Mouse (Mus musculus): ENCODE measurements around the gene Ccl20. TPM values are rescaled to one million over a fixed set of nuclear protein-coding genes. Genes with fewer than 3 reads are reported as not detected.

Ccl20 gene
- polyA plus RNA-seq, 1 experiment = not detected

DNA sequence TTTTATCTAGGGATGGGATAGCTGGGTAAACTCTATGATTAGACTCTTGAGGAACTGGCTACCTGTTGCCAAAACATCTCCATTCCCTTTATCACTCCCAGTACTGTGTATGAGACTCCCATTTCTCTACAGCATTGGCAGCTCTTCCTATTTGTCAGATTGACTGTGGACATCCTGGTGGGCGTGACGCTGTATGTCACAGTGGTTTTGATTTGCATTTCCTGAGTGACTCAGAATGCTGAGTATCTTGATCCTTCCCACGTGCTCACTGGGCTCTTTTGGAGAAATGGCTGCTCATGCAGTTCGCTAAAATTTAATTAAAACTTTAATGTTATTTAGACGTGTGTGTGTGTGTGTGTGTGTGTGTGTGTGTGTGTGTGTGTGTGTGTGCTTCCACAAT lies 4.8 kb upstream of the Ccl20 start:
- TF ChIP-seq CTCF (IDR thresholded peaks at IDR 0.05; ENCODE audit: control insufficient read depth, insufficient read depth, insufficient replicate concordance, low read depth, low read length) (no peak), POLR2A (IDR thresholded peaks at IDR 0.05; ENCODE audit: control insufficient read depth, low read depth, low read length) (no peak)
- no peaks in the 10 kb centered on the region for H3K36me3 ChIP-seq (ENCODE audit: control insufficient read depth, insufficient read depth, low read length)

DNA sequence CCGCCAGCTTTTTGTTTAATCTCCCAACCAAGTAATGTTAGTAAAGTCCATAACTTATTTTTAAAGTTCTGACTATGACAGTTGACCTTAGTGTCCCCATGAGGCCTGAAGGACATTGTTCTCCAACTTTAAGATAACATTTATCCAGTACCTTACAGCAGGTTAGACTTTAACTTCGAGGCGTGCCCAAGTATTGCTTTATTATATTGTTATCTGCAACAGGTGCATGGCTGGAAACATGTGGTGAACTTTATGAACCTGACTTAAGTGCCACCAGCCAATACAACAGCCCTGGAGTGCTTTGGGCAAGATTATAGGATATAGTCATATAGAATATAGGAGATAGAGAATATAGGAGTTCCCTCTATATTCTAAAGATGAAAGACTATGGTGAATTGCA lies 651 bp downstream of the Ccl20 start:
- H3K36me3 ChIP-seq (ENCODE audit: control insufficient read depth, insufficient read depth, low read length) = no peaks in the 10 kb centered on the region
- H3K27ac ChIP-seq (ENCODE audit: control insufficient read depth, insufficient read depth, low read depth, low read length) = no peak overlapping the region
- TF ChIP-seq CTCF (IDR thresholded peaks at IDR 0.05; ENCODE audit: control insufficient read depth, insufficient read depth, insufficient replicate concordance, low read depth, low read length) (no peak), POLR2A (IDR thresholded peaks at IDR 0.05; ENCODE audit: control insufficient read depth, low read depth, low read length) (no peak)
- no peak overlapping the region for H3K4me3 ChIP-seq (ENCODE audit: control insufficient read depth, low read depth, low read length)
- no peaks in the 10 kb centered on the region for H3K4me1 ChIP-seq (ENCODE audit: control insufficient read depth, insufficient read depth, low read length)
- H3K27me3 ChIP-seq (ENCODE audit: control insufficient read depth, insufficient read depth, low read length) = no peaks in the 10 kb centered on the region

More for the DNA sequence above, 4.8 kb upstream of the Ccl20 start:
- Histone ChIP-seq H3K4me1 (ENCODE audit: control insufficient read depth, insufficient read depth, low read length) (no peaks in the 10 kb centered on the region), H3K4me3 (ENCODE audit: control insufficient read depth, low read depth, low read length) (no peak overlapping the region), H3K27ac (ENCODE audit: control insufficient read depth, insufficient read depth, low read depth, low read length) (no peak overlapping the region), H3K27me3 (ENCODE audit: control insufficient read depth, insufficient read depth, low read length) (no peaks in the 10 kb centered on the region)

DNA sequence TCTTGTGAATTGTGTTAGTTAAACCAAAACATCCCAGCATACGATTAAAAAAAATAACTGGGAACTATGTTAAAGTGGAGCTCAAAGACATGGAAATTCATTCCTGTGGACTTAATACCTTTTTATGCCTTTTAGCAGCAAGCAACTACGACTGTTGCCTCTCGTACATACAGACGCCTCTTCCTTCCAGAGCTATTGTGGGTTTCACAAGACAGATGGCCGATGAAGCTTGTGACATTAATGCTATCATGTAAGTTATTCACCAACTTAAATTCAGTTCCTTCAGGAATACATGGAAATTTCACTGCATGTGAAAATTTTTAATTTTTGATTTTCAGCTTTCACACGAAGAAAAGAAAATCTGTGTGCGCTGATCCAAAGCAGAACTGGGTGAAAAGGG lies 1.1 kb downstream of the Ccl20 start:
- TF ChIP-seq POLR2A (IDR thresholded peaks at IDR 0.05; ENCODE audit: control insufficient read depth, low read depth, low read length) (no peak), CTCF (IDR thresholded peaks at IDR 0.05; ENCODE audit: control insufficient read depth, insufficient read depth, insufficient replicate concordance, low read depth, low read length) (no peak)
- Histone ChIP-seq H3K27me3 (ENCODE audit: control insufficient read depth, insufficient read depth, low read length) (no peaks in the 10 kb centered on the region), H3K36me3 (ENCODE audit: control insufficient read depth, insufficient read depth, low read length) (no peaks in the 10 kb centered on the region)

DNA sequence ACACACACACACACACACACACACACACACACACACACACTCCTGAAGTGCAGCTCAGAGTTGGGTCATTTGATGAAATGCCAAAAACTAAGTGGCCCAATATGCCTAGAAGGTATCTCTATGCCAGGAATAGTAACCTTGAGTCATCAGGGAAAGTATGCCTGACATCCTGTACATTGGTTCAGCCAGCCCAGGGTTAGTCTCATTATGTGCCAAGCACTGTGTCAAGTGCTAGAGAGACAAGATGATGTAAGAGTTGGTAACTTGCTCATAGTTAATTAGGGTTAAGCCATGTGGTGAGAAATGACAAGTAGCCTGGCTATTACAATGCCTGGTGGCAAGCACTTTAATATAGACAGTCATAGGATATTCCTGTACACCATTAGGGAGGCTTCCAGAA lies 3.3 kb downstream of the Ccl20 start:
- TF ChIP-seq POLR2A (IDR thresholded peaks at IDR 0.05; ENCODE audit: control insufficient read depth, low read depth, low read length) (no peak), CTCF (IDR thresholded peaks at IDR 0.05; ENCODE audit: control insufficient read depth, insufficient read depth, insufficient replicate concordance, low read depth, low read length) (no peak)
- H3K4me3 ChIP-seq (ENCODE audit: control insufficient read depth, low read depth, low read length) = no peak overlapping the region
- no peaks in the 10 kb centered on the region for H3K27me3 ChIP-seq (ENCODE audit: control insufficient read depth, insufficient read depth, low read length)
- no peak overlapping the region for H3K27ac ChIP-seq (ENCODE audit: control insufficient read depth, insufficient read depth, low read depth, low read length)
- H3K36me3 ChIP-seq (ENCODE audit: control insufficient read depth, insufficient read depth, low read length) = no peaks in the 10 kb centered on the region
- H3K4me1 ChIP-seq (ENCODE audit: control insufficient read depth, insufficient read depth, low read length) = no peaks in the 10 kb centered on the region

More for the DNA sequence above, 1.1 kb downstream of the Ccl20 start:
- Histone ChIP-seq H3K27ac (ENCODE audit: control insufficient read depth, insufficient read depth, low read depth, low read length) (no peak overlapping the region), H3K4me1 (ENCODE audit: control insufficient read depth, insufficient read depth, low read length) (no peaks in the 10 kb centered on the region), H3K4me3 (ENCODE audit: control insufficient read depth, low read depth, low read length) (no peak overlapping the region)

DNA sequence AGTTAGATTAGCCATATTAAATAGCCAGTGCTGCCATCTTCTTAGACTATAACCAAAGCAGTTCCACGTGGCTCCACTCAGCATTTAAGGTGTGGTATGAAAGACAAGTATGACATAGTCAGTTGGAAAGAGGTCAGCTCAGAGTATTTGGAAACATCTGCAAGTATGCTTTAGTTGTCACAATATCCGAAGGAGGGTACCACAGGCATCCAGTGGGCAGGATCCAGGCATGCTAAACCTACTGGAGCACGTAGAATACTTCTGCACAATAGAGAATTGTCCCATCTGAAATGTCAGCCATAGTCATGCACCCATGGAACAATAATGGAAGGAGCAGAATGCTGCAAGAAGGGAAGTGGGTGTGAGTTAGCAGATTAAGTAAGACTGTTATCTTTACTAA lies 3.7 kb downstream of the Ccl20 start:
- H3K4me3 ChIP-seq (ENCODE audit: control insufficient read depth, low read depth, low read length) = no peak overlapping the region
- no peak for TF ChIP-seq POLR2A (IDR thresholded peaks at IDR 0.05; ENCODE audit: control insufficient read depth, low read depth, low read length)
- TF ChIP-seq CTCF (IDR thresholded peaks at IDR 0.05; ENCODE audit: control insufficient read depth, insufficient read depth, insufficient replicate concordance, low read depth, low read length) = no peak

GRCm38 (mm10) chr1:83123201-83123600 lies 6.6 kb downstream of the Ccl20 start:
- Histone ChIP-seq H3K27ac (ENCODE audit: control insufficient read depth, insufficient read depth, low read depth, low read length) (no peak overlapping the region), H3K36me3 (ENCODE audit: control insufficient read depth, insufficient read depth, low read length) (no peaks in the 10 kb centered on the region), H3K4me3 (ENCODE audit: control insufficient read depth, low read depth, low read length) (no peak overlapping the region), H3K27me3 (ENCODE audit: control insufficient read depth, insufficient read depth, low read length) (no peaks in the 10 kb centered on the region), H3K4me1 (ENCODE audit: control insufficient read depth, insufficient read depth, low read length) (no peaks in the 10 kb centered on the region)
- TF ChIP-seq CTCF (IDR thresholded peaks at IDR 0.05; ENCODE audit: control insufficient read depth, insufficient read depth, insufficient replicate concordance, low read depth, low read length) (no peak), POLR2A (IDR thresholded peaks at IDR 0.05; ENCODE audit: control insufficient read depth, low read depth, low read length) (no peak)

More for the DNA sequence above, 3.7 kb downstream of the Ccl20 start:
- no peaks in the 10 kb centered on the region for H3K27me3 ChIP-seq (ENCODE audit: control insufficient read depth, insufficient read depth, low read length)
- H3K4me1 ChIP-seq (ENCODE audit: control insufficient read depth, insufficient read depth, low read length) = no peaks in the 10 kb centered on the region
- H3K27ac ChIP-seq (ENCODE audit: control insufficient read depth, insufficient read depth, low read depth, low read length) = no peak overlapping the region
- no peaks in the 10 kb centered on the region for H3K36me3 ChIP-seq (ENCODE audit: control insufficient read depth, insufficient read depth, low read length)

- no peak overlapping the region for H3K27ac ChIP-seq (ENCODE audit: control insufficient read depth, insufficient read depth, low read depth, low read length)
- peaks cover 5% of the 10 kb centered on the region; the same call in 1 of the 2 replicates for H3K4me1 ChIP-seq (ENCODE audit: control insufficient read depth, insufficient read depth, low read length)
- TF ChIP-seq POLR2A (IDR thresholded peaks at IDR 0.05; ENCODE audit: control insufficient read depth, low read depth, low read length) (no peak), CTCF (IDR thresholded peaks at IDR 0.05; ENCODE audit: control insufficient read depth, insufficient read depth, insufficient replicate concordance, low read depth, low read length) (no peak)
- H3K36me3 ChIP-seq (ENCODE audit: control insufficient read depth, insufficient read depth, low read length) = no peaks in the 10 kb centered on the region
- H3K27me3 ChIP-seq (ENCODE audit: control insufficient read depth, insufficient read depth, low read length) = no peaks in the 10 kb centered on the region
- no peak overlapping the region for H3K4me3 ChIP-seq (ENCODE audit: control insufficient read depth, low read depth, low read length)
Measured at GRCm38 (mm10) chr1:83135829-83136228, 19.3 kb downstream of the Ccl20 start.

DNA sequence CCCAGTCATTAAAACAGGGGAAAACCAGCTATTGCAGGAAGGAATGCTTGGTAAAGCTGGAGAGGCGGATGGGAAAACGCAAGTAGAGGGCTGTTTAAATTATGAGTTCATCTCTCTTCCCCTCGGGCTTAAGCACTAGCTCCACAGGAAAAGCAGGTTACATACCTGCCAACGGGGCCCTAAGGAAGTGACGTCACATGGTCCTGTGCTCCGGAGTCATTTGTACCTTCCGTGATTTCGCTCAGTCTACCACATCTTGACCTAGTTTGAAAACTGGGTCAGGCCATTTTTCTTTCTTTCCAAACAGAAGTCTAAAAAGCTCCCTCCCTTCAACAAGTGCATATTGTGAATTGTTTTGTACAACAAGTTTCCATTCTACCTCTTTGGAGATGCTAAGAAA lies 21.3 kb downstream of the Ccl20 start:
- TF ChIP-seq CTCF (IDR thresholded peaks at IDR 0.05; ENCODE audit: control insufficient read depth, insufficient read depth, insufficient replicate concordance, low read depth, low read length) (no peak), POLR2A (IDR thresholded peaks at IDR 0.05; ENCODE audit: control insufficient read depth, low read depth, low read length) (0 out of 2 replicates have a peak, but pooled peaks have one; percentile 38)
- Histone ChIP-seq H3K4me3 (ENCODE audit: control insufficient read depth, low read depth, low read length) (peak overlapping the region; percentile 62), H3K36me3 (ENCODE audit: control insufficient read depth, insufficient read depth, low read length) (no peaks in the 10 kb centered on the region), H3K4me1 (ENCODE audit: control insufficient read depth, insufficient read depth, low read length) (peaks cover 5% of the 10 kb centered on the region; the same call in 1 of the 2 replicates), H3K27ac (ENCODE audit: control insufficient read depth, insufficient read depth, low read depth, low read length) (0 out of 2 replicates have a peak overlapping the region, but pooled peaks have one; percentile 10), H3K27me3 (ENCODE audit: control insufficient read depth, insufficient read depth, low read length) (no peaks in the 10 kb centered on the region)
